Mouse (Mus musculus) stomach, postnatal 0 days (tissue): Measurements from ENCODE around the gene A830031A19Rik.

ENCODE experiments used
- CTCF ChIP-seq: IDR thresholded peaks from 2 replicates; pipeline ENCODE4 v1.5.1; 2016; ENCODE audit warnings: antibody characterized with exemption, low read depth, mild to moderate bottlenecking, moderate library complexity
- EP300 ChIP-seq: optimal IDR thresholded peaks from 2 replicates; pipeline ENCODE3; 2016; ENCODE audit warnings: antibody characterized with exemption

DNA sequence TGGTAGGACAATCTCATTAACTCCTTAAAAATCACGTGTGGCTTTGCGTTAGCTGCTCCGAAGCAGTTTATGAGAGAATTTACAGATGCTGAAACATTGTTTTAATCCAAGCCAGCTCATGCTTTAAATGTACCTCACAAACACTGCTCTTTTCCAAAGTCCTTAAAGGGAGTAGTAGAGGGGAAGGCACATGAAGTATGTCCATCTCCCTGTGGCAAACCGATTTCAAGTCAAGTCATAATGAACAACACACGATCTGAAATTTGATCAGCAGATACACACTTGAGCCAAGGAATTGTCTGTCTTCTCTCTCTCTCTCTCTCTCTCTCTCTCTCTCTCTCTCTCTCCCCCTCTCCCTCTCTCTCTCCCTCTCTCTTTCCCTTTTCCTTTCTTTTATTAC lies 23.2 kb upstream of the A830031A19Rik start:
- TF ChIP-seq CTCF (no peak), EP300 (no peak)
